Mouse (Mus musculus): ENCODE results near the gene Phf13. TPM values are rescaled to one million over a fixed set of nuclear protein-coding genes. Genes with fewer than 3 reads are reported as not detected.

Gene Phf13
- polyA plus RNA-seq, 1 experiment from 2014 or later: 17.5 TPM

DNA sequence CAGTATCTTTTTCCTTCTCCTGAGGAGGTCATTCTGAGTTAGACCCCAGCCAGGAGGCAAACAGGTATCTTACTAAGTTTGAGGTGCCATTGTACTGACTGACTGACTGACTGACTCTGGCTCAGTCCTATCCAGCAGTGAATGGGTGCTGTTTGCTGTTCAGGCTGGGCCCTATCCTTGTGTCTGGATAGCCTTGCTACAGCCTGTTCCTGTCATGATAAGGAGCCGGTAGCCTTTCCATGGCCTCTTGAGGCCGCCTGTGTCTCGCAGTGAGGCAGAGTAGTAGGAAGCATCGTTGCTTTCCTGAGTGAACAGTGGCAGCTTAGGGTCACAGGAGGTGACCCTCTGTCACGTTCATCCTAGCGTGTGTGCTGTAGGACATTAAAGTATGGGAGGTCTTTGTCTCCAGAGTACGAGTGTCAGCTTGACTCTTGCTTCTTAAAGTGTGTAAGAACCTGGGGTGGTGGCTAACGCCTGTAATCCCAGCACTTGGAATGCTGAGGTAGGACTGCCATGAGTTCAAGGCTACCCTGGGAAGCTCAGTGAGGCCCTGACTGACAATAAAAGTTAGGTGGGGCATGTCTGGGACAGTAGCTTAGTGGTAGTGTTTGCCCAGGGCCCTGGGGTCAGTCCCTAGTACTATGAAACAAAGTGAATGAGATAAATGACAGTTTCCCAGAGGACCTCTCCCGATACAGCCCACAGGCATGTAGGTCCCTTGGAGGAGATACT is 38.3 kb downstream of the Phf13 start:
- H3K36me3 ChIP-seq: peaks cover 90% of the 10 kb centered on the region
- no peak overlapping the region for H3K9ac ChIP-seq (replicated peaks)
- WGBS: 94% methylated on average over 9 of the region's 9 CpGs

GRCm38 (mm10) chr4:151955791-151956190 is 40.3 kb downstream of the Phf13 start:
- no peak overlapping the region for H3K4me2 ChIP-seq (replicated peaks)
- H3K27ac ChIP-seq: no peak overlapping the region
- no peaks in the 10 kb centered on the region for H3K9me3 ChIP-seq
- peaks cover 90% of the 10 kb centered on the region for H3K36me3 ChIP-seq
- H3K9ac ChIP-seq (replicated peaks): no peak overlapping the region
- H3K4me1 ChIP-seq (replicated peaks): no peaks in the 10 kb centered on the region
- ATAC-seq: no peak
- H3K27me3 ChIP-seq: no peaks in the 10 kb centered on the region
- no peak overlapping the region for H3K4me3 ChIP-seq (replicated peaks)
- WGBS: 92% methylated on average over 1 of the region's 1 CpGs

More for the DNA sequence above, 38.3 kb downstream of the Phf13 start:
- H3K27me3 ChIP-seq: no peaks in the 10 kb centered on the region
- no peaks in the 10 kb centered on the region for H3K4me1 ChIP-seq (replicated peaks)
- no peak for ATAC-seq
- no peaks in the 10 kb centered on the region for H3K9me3 ChIP-seq
- H3K4me2 ChIP-seq (replicated peaks): no peak overlapping the region
- H3K4me3 ChIP-seq (replicated peaks): no peak overlapping the region
- no peak overlapping the region for H3K27ac ChIP-seq

GRCm38 (mm10) chr4:151953209-151953608 is 42.8 kb downstream of the Phf13 start:
- Histone ChIP-seq H3K36me3 (peaks cover 75% of the 10 kb centered on the region), H3K27me3 (no peaks in the 10 kb centered on the region), H3K9me3 (no peaks in the 10 kb centered on the region), H3K4me1 (replicated peaks) (no peaks in the 10 kb centered on the region), H3K4me2 (replicated peaks) (no peak overlapping the region), H3K4me3 (replicated peaks) (no peak overlapping the region), H3K9ac (replicated peaks) (no peak overlapping the region), H3K27ac (no peak overlapping the region)
- WGBS: 90% methylated on average over 6 of the region's 6 CpGs
- ATAC-seq: no peak

DNA sequence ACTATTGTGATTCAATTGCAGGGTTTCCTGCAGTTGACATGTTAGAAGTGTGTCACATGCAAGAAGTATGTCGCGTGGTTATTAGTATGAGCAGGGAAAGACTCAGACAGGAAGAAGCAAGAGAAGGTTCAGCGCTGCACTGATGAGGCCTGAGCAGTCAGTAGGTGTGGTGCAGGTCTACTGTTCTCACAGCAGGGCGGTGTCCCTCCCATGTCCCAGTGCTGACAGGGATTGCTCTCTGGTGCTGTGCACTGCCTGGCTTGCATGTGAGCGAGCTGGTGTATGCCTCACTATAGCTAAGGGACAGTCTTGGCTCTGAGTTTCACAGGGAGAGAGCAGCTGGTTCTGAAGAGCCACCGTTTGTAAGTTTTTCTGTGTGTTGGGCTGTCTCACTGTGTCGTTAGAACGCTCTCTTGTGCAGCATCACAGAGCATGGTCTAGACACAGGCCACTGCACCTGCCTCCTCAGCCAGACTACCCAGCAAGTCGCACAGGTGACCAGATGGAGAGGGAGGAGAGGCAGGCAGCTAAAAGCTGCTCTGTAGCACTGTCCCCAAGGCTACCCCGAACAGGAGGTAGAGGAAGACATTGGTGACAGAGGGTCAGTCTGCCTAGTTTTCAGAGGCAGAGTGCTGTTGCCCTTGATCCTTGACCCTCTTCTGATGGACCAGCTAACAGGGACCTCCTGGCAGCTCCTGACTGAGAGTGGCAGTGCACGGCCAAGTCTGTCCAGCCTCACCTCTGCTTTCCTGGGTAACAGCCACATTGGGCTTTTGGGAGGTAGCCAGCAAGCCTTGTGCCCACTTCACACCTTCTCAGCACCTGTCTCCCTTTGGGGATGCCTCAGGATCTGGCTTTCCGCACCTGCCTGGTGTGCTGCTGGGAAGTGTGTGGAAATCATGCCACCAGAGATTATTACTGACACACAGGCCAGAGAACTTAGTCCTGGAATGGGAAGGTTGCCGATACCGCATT is 47.3 kb downstream of the Phf13 start:
- Histone ChIP-seq H3K9me3 (no peaks in the 10 kb centered on the region), H3K4me2 (replicated peaks) (no peak overlapping the region), H3K36me3 (peaks cover 36% of the 10 kb centered on the region), H3K9ac (replicated peaks) (no peak overlapping the region), H3K4me1 (replicated peaks) (no peaks in the 10 kb centered on the region), H3K27me3 (no peaks in the 10 kb centered on the region), H3K27ac (no peak overlapping the region), H3K4me3 (replicated peaks) (no peak overlapping the region)
- WGBS: 93% methylated on average over 14 of the region's 14 CpGs
- no peak for ATAC-seq

DNA sequence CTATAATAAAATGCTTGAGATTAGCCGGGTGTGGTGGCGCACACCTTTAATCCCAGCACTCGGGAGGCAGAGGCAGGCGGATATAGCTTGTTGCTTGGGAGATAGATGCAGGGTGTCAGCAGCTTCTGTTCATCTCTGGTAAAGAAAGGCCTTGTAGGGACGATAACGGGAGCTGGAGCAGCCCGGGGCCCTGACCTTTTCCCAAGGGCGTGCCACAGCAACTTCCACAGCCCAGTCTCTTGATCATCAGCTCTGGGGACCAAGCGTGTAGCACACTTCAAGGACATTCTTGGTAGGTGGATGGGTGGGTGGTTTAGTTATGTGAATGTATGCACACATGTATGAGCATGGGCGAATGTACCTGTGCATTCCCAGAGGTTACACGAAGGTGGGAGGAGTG is 49.8 kb downstream of the Phf13 start:
- Histone ChIP-seq H3K9me3 (no peaks in the 10 kb centered on the region), H3K36me3 (peaks cover 11% of the 10 kb centered on the region), H3K27ac (no peak overlapping the region), H3K4me3 (replicated peaks) (no peak overlapping the region), H3K9ac (replicated peaks) (no peak overlapping the region), H3K4me1 (replicated peaks) (no peaks in the 10 kb centered on the region), H3K27me3 (no peaks in the 10 kb centered on the region), H3K4me2 (replicated peaks) (no peak overlapping the region)
- 90% methylated on average over 11 of the region's 11 CpGs for WGBS
- ATAC-seq: no peak

Other genes with a start within 250 kb of the Phf13 start
- gene Camta1, start 134.4 kb downstream of the Phf13 start, polyA plus RNA-seq (2015; fragmentation: Nextera tagmentation; extraction: Ambion mirVana): 161 and 163 TPM in 2 replicates
- 88.0 and 89.2 TPM in 2 replicates for gene Dnajc11, start 62.6 kb downstream of the Phf13 start, polyA plus RNA-seq (2015; fragmentation: Nextera tagmentation; extraction: Ambion mirVana)
- 34.7 and 38.0 TPM in 2 replicates for gene Thap3, start 7.3 kb downstream of the Phf13 start, polyA plus RNA-seq (2015; fragmentation: Nextera tagmentation; extraction: Ambion mirVana)
- gene Klhl21, start 12.5 kb upstream of the Phf13 start, polyA plus RNA-seq (2015; fragmentation: Nextera tagmentation; extraction: Ambion mirVana): 2.0 and 3.0 TPM in 2 replicates
- gene Zbtb48, start 31.4 kb upstream of the Phf13 start, polyA plus RNA-seq (2015; fragmentation: Nextera tagmentation; extraction: Ambion mirVana): 17.9 and 26.3 TPM in 2 replicates
- 0.86 and 1.4 TPM in 2 replicates for gene Tas1r1, start 42.3 kb upstream of the Phf13 start, polyA plus RNA-seq (2015; fragmentation: Nextera tagmentation; extraction: Ambion mirVana)
- 24.3 and 26.0 TPM in 2 replicates for gene Nol9, start 43.1 kb upstream of the Phf13 start, polyA plus RNA-seq (2015; fragmentation: Nextera tagmentation; extraction: Ambion mirVana)
- 8.4 and 8.5 TPM in 2 replicates for gene Plekhg5, start 76.2 kb upstream of the Phf13 start, polyA plus RNA-seq (2015; fragmentation: Nextera tagmentation; extraction: Ambion mirVana)
- 0.87 and 0.97 TPM in 2 replicates for gene Tnfrsf25, start 119.7 kb upstream of the Phf13 start, polyA plus RNA-seq (2015; fragmentation: Nextera tagmentation; extraction: Ambion mirVana)
- gene Espn, start 156.1 kb upstream of the Phf13 start, polyA plus RNA-seq (2015; fragmentation: Nextera tagmentation; extraction: Ambion mirVana): 0.07 TPM in 1 of 2 replicates, not detected in the other
- gene Hes2, start 162.6 kb upstream of the Phf13 start, polyA plus RNA-seq (2015; fragmentation: Nextera tagmentation; extraction: Ambion mirVana): 0.26 and 0.28 TPM in 2 replicates
- gene Acot7, start 181.9 kb upstream of the Phf13 start, polyA plus RNA-seq (2015; fragmentation: Nextera tagmentation; extraction: Ambion mirVana): 206 and 218 TPM in 2 replicates

Measured in midbrain, embryonic 13.5 days (tissue).